Mouse (Mus musculus) spleen, postnatal 4 days (tissue): ENCODE results near the gene Tmem29.
"Not testable (repeated sequence)": the region's sequence is repeated elsewhere in the genome, so short reads cannot be mapped to it uniquely, and the experiment has no call there.

Experiments used
- DNase-seq, 2 experiments: peaks; one replicate each; pipeline ENCODE4 v3.0.0; 2022; ENCODE audit warnings: low spot score in 2 of 2

The Tmem29 gene

DNA sequence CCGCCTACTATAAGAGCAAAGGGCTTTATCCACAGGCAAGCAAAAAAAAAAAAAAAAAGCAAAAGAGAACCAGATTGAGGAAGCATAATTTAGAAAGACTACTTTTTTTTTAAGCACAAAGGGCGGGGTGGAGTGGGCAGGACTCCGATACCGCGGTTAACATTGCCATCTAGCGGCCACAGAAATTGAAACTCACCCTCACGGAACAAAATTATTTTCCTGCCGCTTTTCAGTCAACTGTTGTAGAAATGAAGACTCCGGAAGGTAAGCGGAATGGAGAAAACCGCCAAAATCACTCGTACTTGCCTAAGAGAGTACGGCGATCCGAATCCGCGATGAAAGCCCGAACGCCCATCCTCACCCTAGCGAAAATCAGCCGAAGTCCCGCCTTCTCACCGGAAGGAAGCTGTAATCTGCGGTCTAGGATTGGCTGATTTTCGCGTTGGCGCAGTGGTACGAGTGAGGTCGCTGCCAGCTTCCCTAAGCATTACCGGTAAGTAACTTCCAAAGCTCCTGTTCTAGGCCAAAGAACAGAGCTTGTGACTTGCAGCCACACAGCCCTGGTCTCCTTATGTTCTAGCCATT is at the start of gene Tmem29:
Gene Tmem29, minus strand, starts transcription at position 389 of the 585 bp plus-strand sequence.
- DNase-seq = peak; percentile 80 to 90

DNA sequence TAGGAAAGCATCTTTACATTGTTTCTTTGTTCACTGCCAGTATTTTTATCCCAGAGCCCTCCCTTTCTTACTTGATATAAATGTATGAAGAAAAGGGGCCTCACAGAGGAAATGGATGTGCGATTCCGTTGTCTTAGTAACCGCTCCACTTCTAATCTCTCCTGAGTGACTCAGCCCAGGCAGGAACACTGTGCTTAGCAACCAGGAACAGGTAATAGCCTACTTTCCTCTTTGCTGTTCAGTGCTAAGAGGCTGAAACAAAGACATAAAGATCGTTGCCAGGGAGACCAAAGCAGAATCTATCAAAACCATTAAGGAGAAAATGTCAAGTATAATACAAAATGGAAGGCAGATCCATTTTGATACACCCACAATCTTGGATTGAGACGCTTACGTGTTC is 49.7 kb upstream of the Tmem29 start:
- no peak for DNase-seq

DNA sequence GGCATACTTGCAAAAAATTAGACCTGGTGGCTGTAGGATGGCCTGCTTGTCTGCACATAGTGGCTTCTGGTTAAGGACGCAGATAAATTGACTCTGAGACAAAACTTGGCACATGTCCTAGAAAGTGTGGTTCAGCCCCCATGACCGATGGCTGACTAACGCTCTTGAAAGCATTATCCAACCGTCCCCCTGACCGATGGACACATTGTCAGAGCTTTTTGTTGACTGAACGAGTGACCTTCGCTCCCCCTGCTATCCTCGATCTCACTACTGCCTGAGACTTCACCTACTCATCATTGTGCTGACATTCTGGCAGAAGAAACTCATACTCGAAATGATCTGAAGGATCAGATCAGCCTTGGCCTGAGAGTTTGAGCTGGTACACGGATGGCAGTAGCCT is 28.9 kb upstream of the Tmem29 start:
- DNase-seq = not testable (repeated sequence)

DNA sequence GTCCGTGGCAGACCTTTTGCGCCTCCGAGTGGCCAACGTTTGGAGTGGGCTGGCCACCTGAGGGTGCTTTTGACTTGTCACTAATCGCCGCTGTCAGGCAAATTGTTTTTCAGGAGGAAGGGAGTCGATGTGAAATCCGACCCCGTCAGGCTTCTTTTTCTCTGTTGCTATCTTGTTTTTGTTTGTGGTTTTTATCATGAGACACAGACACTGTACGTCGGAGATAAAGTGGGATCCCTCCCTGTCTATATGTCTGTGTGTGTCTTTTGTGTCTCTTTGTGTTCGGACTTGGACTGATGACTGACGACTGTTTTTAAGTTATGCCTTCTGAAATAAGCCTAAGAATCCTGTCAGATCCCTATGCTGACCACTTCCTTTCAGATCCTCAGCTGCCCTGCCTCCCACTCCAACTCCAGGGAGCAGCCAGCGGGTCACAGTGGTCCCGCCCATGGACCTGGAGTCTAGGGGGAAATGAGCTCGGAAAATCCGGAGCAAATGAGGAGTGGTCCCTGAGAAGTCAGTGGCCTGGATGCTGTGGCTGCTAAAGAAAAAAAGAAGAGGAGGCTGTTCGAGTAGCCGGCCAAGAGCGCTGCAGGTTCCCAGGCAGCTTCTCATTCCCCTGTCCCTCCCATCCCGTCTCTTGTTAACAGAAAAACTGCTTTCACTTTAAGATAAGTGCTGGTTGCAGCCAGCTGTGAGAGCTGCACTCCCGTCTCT is 27.5 kb upstream of the Tmem29 start:
- DNase-seq = not testable (repeated sequence)

DNA sequence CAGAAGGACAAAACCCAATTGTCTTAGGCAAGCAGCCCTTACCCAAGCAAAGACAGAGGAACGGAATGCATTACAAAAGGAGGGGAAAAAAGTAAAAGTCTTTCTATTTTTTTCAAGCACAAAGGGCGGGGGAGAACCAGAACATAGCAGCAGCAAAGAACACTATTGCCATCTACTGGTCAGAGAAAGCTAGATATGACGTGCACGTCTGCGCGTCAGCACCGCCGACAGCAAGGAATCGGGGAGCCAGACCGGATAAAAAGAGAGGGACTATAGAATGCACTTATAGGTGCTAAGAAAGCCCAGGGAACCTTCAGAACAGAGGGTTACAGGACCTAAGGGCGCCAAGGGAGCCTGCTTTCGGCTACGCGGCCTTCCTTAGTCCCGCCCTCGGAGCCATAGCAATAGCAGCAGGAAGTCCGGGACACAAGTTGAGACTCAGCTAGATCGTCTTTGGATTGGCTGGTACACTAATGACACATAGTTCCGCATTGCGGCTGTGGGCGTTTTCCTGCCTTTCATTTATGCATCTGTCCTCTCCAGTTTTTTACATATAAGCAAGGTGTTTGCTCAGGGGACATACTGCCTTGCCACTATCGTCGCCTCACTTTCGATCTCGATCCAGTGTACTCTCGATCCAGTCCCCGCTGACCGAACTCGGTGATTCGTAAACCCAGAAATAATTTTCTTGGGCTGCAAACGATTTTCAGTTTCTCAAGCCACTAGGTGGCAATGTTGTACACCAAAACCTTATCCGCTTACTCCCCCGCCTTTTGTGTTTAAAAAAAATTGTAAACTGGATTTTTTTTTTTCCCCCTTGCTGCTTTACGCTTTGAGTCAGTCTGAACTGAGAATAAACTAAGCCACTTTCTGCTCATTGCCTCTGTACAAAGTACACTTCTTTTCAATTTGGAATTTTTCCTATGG is 19.2 kb upstream of the Tmem29 start:
- peak; percentile 75 to 88 for DNase-seq

DNA sequence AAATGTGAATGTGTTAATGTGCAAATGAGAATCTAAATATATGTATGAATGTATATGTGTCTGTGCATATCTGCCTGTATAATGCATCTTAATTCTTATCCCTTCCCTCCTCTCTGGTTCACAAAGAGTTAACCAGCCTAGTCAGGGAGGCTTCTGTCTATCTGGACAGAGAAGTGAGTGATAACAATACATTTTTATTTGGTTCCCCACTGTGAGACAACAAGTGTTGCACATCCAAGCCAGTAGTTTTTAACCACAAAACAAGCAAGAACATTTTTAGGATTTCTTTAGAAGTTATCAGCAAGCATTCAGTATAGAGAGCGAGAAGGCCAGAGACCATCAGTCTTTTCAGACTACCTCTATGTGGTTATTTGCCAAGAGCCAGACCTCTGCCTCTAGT is 12.5 kb upstream of the Tmem29 start:
- DNase-seq = no peak

DNA sequence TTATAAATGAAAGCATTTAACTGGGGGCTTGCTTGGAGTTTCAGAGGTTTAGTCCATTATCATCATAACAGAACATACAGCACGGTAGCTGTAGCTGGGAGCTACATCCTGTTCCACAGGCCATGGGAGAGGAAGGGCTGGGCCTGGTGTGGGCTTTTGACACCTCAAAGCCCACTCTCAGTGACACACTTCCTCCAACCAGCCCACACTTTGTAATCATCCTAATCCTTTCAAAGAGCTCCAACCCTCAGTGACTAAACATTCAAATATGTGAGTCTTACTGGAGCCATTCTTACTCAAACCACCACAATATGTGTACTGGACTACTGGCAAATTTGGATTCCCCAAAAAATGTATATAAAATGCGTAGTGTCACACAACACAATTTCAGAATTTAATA is 9.3 kb upstream of the Tmem29 start:
- DNase-seq = no peak

DNA sequence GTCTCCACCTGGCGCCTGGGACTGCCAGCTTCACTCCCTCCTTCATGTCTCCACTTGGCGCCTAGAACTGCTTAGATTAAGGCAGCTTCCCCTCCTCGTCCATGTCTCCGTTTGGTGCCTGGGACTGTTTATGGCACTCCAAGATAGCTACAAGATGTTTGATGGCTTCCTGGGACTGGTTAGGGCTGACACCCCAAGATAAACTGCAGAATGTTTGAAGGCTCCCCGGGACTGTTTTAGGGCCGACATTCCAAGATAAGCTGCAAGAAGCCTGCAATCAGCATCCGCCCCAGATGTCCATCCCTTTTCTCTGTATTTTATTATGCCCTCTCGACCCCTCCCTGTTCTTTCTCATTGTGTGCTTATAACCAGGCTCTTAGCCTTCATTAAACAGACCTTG is 7.9 kb upstream of the Tmem29 start:
- DNase-seq = peak in 1 of 2 experiments; percentile 27

DNA sequence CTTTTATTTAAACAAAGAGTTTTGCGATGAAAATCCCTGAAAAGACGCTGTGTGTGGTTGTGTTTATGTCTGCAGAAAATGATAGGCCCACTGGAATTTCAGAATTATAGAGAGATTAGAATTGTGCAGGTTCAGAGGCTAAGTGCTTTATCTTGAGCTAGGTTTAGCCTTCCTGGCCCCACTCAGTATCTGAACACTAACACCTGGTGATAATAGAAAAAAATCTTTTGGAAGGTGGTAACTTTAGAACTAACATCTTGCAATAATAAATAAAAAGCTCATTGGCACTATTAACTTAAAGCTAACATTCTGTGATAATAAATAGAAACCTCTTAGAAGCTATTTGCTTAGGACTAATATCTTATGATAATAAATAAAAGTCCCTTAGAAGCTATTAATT is 1.2 kb upstream of the Tmem29 start:
- DNase-seq = no peak

DNA sequence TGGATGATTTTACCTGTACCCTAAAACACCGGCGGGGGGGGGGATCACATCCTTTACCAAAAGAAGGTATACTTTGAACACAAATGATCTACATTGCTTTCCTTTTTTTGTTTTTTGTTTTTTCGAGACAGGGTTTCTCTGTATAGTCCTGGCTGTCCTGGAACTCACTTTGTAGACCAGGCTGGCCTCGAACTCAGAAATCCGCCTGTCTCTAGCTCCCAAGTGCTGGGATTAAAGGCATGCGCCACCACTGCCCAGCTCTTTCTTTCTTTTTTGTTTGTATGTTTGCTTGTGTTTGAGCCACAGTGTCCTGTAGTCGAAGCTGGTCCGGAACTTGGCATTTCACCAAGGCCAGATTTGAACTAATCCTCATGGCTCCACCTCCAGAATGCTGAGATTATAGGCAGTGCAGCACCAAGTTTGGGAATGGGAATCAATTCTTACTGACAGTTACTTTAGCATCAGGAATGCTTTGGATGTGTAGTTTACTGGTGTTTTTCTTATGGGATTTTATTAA is 515 bp upstream of the Tmem29 start:
- DNase-seq = no peak

DNA sequence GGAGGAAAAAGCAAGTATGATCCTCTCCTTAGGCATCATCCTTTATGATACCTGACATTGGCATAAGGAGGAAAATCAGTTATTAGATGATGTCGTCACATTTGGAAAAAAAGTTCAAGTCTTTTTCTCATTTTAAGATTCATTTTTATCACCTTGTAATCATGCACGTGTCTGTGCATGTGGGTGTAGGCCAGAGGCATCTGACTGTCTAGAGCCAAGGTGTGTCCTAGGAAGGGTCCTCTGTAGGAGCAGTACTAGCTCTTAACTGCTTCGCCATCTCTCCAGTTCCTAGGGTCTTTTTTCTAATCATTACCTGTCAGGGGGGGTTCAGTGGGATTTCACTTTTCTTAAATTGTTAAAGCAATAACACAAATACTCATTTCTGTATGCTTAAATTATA is 818 bp downstream of the Tmem29 start:
- DNase-seq = no peak

DNA sequence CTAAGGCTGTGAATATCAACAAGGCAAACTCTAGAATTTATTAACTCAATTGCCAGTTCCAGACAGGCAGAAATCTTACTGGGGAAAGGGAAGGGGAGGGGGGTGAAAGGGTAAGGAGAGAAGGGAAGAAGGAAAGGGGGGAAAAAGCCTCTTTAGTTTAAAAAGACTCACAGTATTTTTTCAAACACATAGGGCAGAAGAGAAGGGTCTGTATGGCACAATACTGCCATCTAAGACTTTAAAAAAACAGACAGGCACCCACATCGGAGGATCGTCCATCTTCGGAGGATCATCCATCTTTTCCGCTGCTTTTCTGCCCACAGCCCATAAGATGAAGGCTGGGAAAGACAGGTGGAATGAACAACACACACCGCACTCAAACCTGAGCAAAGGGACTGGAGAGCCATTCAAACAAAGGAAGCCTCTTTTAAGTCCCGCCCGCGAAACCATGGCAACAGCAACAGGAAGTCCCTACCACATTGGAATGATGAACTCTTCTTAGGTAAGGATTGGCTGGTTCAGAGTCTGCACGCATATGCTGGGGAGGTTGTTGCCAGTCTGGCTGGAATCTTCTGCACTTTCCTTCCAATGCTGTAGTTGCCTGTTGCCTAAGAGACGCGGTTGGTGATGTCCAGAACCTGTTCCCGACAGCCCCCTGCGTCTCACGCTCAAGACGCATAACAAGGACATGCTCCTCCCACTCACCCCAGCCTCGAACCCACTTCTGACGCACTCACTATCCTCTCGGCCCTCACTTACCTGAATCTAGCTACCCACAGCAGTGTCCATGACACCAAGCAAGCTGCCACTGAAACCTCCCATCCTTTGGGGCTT is 18.2 kb downstream of the Tmem29 start:
- peak; percentile 35 to 68 for DNase-seq

DNA sequence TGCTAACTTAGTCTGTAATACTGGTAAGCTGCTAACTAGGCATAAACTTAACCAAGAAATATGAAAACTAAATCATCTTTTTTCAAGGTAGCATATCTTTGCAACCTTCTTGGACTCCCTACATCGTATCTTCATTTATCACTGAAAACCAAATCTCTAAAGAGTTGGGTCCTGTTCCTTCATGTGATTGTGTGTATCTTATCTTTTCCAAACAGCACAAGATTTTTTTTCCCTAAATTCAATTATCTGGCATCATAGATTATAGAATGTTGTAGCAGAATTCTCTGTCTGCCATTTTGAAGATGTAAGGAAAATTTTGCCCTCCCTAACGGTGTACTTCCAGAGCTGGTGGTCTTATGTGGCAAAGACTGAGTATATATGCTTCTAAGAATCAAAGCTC is 22.6 kb downstream of the Tmem29 start:
- no peak for DNase-seq

DNA sequence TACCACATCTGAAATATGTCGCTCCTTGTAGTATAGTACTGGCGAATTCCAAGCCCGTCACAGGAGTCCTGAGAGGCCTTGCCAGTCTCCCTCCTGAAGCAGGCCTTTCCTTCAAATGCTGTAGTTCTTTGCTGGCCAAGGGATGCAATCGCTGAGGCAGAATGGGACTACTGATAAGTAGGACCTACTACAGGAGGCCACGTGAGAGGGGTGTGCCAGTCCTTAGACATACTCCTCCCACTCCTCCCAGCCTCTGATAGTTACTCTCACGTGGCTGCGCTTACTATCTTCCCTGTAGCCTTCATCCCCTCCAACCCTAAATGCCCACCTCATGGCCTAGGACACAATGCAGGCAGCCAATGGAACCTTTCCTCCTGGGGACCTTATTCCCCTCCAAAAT is 23.6 kb downstream of the Tmem29 start:
- DNase-seq = no peak

DNA sequence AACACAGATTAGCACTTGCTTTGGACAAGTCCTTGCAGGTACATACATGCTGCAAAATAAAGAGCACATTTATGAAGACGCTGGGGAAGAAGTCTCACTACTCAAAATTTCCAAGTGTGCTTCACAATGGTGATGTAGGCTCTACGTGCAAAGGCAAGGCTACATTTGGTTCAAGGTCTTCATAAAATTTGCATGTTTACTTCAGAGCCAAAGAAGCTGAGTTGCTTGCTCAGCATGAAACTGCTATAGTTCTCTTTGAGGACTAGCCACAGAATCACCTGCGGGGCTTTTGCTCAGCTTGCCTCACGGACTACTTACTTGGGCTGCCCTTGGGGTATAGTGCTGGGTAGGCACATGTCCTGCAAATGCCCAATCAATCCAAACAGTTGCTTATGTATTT is 45.4 kb downstream of the Tmem29 start:
- DNase-seq = no peak
